Mouse (Mus musculus) leukemia stem cell, adult 10-12 weeks (primary cell): Measurements from ENCODE around the gene Nip7. TPM values are rescaled to one million over a fixed set of nuclear protein-coding genes. Genes with fewer than 3 reads are reported as not detected.

Experiments used
- polyA plus RNA-seq: library from polyadenylated mRNA; stranded (reverse); fragments of >175 nt; gene quantifications from 2 replicates; pipeline ENCODE4 v1.2.3, GENCODE M21; 2012; ENCODE audit warnings: low replicate concordance

Gene Nip7
- 5.6 and 9.5 TPM in 2 replicates for polyA plus RNA-seq

DNA sequence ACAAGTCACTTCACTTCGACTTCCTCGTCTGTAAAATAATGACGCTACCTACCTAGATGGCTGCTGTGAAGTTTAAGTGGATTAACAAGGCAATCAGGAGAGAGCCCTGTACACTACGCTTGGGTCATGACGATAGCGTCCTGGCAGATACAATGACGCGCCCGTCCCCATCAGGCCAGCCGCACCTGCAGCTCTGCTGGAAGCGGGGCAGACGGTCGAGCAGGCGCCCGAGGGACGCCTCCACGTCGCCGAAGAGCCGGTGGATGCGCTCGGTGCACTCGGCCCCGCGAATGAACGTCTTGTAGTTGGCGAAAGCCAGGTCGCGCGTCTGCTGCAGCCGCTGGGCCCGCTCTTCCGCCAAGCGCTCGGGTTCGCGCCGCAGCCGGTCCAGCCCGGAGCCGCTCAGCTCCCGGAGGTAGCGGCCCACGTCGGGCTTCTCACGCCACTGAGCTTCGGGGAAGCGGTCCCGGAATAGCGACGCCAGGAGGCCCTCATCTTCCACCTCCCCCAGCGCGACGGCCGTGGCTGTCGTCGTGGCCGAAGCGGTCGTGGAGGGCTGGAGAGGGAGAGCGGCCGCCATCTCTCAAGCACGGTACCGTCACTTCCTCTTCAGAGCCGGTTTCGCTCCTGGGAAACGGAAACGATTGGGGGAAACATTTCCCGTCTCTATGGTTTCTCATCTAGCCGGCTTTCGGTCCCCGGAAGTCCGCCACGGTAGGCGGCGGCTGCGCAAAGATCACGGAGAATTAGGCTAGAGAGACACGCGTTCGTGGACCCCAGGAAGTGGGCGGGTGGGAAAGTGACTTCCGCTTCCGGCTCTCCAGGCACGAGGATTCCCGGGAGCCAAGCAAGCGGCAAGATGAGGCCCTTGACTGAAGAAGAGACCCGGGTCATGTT is at the start of gene Nip7, which contains the start of gene Cog8:
TSS of gene Nip7 (plus strand) at position 802 of the 897 bp plus-strand sequence.
TSS of gene Cog8 (minus strand) at position 614 of the 897 bp plus-strand sequence.

GRCm38 (mm10) chr8:107030650-107031576 is 25.8 kb upstream of the Nip7 start, which contains the start of gene Vps4a:
Gene Vps4a, plus strand, starts transcription at chr8:107031222.

GRCm38 (mm10) chr8:107048061-107048941 is 8.4 kb upstream of the Nip7 start, which contains the start of gene Pdf:
Gene Pdf, minus strand, starts transcription at chr8:107048614.

DNA sequence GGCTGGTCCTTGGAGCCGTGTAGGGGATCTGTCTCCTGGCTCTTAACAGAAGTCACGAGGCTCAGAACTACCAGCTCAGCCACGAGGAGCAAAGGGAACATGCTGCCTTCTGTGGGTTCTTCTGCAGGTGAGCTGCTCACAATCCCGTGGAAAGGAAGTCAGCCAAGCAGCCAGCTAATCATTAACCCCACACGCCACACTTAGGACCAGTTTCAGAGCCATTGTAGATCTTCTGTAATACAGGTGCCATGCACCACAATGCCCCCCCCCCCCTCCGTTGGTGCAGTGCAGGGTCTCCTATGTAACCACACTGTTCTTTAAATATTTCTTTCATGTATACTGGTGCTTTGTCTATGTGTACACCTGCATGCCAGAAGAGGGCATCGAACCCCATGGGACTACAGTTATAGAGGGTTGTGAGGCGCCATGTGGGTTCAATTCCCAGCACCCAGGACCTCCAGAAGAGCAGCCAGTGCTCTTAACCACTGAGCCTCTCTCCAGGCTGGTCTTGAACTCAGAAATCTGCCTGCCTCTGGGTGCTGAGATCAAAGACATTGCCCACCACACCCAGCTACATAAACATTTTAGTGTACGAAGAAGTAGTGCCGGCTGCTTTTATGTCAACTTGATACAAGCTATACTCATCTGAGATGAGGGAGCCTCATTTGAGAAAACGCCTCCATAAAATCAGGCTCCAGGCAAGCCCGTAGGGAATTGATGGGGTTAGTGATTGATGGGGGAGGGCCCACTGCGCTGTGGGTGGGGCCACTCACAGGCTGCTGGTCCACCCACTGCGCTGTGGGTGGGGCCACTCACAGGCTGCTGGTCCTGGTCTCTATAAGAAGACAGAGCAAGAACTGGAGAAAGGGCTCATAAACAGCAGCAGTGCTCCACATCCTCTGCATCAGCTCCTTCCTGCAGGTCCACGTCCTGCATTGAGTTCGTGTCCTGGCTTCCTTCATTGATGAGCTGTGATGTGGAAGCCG is 9.1 kb downstream of the Nip7 start, which contains the start of gene Tmed6:
TSS of gene Tmed6 (minus strand) at position 134 of the 986 bp plus-strand sequence.

DNA sequence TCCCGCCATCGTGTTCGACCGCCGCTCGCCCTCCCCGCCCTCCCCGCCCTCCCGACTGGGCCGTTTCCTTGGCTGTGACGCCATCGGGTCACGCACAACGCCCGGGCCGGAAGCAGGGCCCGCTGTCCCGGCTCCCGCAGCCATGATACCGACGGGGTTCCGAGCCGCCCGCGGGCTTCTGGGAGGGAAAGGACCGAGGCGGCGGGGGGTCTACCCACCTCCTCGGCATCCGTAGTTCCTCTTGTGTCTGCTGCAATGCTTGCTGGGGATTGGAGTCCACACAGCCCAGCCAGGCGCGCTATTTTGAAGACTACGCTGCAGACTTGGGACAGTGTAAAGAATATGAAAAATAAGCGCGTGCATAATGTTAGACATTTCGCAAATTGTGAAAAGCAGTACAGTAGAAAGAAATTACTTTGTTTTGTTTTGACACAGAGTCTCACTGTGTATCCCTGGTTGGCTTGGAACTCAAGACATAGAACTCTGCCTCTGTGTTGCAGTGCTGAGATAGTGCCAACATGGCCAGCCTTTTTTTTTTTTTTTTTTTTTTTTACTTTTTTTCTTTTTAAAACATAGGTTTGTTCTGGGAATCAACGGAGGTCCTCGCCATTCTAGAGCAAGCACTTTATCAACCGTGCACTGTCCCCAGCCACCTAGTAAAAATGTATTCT is 39.8 kb downstream of the Nip7 start, which contains the start of gene Terf2:
TSS of gene Terf2 (minus strand) at position 182 of the 671 bp plus-strand sequence.

Other genes with a start within 250 kb of the Nip7 start
- gene Has3, start 186.6 kb upstream of the Nip7 start, polyA plus RNA-seq, result not detected in 2 replicates
- 7.8 and 14.4 TPM in 2 replicates for gene Utp4, start 163.2 kb upstream of the Nip7 start, polyA plus RNA-seq
- 1.3 and 3.1 TPM in 2 replicates for gene Sntb2, start 121.1 kb upstream of the Nip7 start, polyA plus RNA-seq
- gene Vps4a, start 25.7 kb upstream of the Nip7 start, polyA plus RNA-seq, result 12.8 and 19.3 TPM in 2 replicates
- gene Pdf, start 8.3 kb upstream of the Nip7 start, polyA plus RNA-seq, result 0.83 and 8.1 TPM in 2 replicates
- 16.6 and 19.9 TPM in 2 replicates for gene Cog8, start 188 bp upstream of the Nip7 start, polyA plus RNA-seq
- not detected in 2 replicates for gene Tmed6, start 8.8 kb downstream of the Nip7 start, polyA plus RNA-seq
- 14.6 and 15.3 TPM in 2 replicates for gene Terf2, start 39.7 kb downstream of the Nip7 start, polyA plus RNA-seq
- gene Cyb5b, start 93.8 kb downstream of the Nip7 start, polyA plus RNA-seq, result 4.6 and 6.8 TPM in 2 replicates
- gene Nfat5, start 236.6 kb downstream of the Nip7 start, polyA plus RNA-seq, result 4.0 and 6.3 TPM in 2 replicates